Mouse (Mus musculus) adrenal gland, adult 18-20 months (tissue): ENCODE measurements around the gene Bcl2l10. TPM values are rescaled to one million over a fixed set of nuclear protein-coding genes. Genes with fewer than 3 reads are reported as not detected.

Experiments used
- DNase-seq, 2 experiments: peaks; one replicate each; pipeline ENCODE4 v3.0.0; 2021 to 2022; ENCODE audit warnings: low spot score in 2 of 2
- total RNA-seq, 2 experiments: library from RNA; stranded (reverse); gene quantifications; 1 replicate in 1 of 2; 2 replicates in 1 of 2; pipeline ENCODE4 v1.2.3; 2021

The Bcl2l10 gene
- total RNA-seq, 2 experiments from 2014 or later, result 0.99 TPM; not detected in 1

DNA sequence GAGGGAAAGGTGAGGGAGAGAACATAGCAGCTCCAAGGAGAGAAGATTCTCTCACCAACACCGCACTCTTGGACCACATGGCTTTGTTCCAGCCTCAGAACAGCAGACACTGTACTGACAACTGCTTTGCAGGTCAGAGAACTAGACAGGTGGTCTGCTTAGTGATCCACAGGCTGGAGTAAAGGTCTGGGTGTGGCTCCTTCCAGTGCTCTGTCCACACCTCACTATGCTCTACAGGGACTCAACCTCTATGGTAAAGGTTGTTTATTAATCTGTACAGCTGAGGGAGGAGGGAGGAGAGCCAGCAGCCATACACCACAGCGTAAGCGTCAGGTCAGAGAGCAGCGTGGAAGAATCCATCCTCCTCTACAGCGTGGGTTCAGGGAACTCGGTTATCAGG, 48.4 kb downstream of the Bcl2l10 start:
- DNase-seq, result no peak

DNA sequence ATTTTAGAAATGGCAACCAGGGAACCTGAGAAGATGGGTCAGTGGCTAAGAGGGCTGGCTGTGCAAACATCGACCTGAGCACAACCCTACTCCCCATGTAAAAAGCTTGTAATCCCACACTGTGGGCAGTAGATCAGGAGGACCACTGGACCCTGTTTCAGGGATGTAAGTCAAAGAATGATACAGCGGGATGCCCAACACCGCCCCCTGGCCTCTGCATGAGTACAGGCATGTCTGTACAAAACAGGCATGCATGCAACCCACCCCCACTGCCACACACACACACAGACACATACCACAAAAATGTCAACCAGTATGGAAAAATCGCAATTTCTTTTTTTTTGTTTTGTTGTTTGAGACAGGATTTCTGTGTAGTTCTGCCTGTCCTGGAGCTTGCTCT, 51.5 kb downstream of the Bcl2l10 start:
- DNase-seq, result no peak

DNA sequence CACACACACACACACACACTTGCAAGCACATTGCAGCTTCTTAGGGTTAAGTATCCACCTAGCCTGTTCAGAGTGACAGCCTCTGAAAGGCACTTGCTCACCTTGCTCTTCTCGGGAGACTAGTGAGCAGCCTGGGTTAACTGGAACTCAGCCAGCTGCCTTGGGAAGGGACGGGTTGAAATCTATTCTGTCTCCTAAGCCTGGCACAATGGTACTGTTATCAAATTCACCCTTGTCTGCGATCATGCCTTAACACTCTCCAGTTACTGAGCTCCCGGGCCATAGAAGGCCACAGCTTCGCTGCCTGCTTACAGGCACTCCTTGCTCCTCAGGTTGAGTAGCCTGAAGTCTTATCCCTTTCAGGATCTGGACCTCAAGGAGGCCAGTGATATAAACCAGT, 53.1 kb downstream of the Bcl2l10 start:
- no peak for DNase-seq

Other genes with a start within 250 kb of the Bcl2l10 start
- gene Myo5c, start 115.7 kb upstream of the Bcl2l10 start, total RNA-seq, result 1 to 10 TPM; 5.1 to 5.7 TPM
- 10 to 100 TPM; 46.8 to 66.4 TPM for gene Gnb5, start 41.5 kb upstream of the Bcl2l10 start, total RNA-seq
- gene Mapk6, start 62.2 kb downstream of the Bcl2l10 start, total RNA-seq, result 10 to 100 TPM; 33.4 to 41.4 TPM
- gene Leo1, start 93.8 kb downstream of the Bcl2l10 start, total RNA-seq, result 10 to 100 TPM; 25.5 to 34.6 TPM
- 10 to 100 TPM; 57.4 to 60.2 TPM for gene Tmod3, start 211.9 kb downstream of the Bcl2l10 start, total RNA-seq